8 mouse cellular contexts compared by ENCODE assay signal in the genomic region with DNA sequence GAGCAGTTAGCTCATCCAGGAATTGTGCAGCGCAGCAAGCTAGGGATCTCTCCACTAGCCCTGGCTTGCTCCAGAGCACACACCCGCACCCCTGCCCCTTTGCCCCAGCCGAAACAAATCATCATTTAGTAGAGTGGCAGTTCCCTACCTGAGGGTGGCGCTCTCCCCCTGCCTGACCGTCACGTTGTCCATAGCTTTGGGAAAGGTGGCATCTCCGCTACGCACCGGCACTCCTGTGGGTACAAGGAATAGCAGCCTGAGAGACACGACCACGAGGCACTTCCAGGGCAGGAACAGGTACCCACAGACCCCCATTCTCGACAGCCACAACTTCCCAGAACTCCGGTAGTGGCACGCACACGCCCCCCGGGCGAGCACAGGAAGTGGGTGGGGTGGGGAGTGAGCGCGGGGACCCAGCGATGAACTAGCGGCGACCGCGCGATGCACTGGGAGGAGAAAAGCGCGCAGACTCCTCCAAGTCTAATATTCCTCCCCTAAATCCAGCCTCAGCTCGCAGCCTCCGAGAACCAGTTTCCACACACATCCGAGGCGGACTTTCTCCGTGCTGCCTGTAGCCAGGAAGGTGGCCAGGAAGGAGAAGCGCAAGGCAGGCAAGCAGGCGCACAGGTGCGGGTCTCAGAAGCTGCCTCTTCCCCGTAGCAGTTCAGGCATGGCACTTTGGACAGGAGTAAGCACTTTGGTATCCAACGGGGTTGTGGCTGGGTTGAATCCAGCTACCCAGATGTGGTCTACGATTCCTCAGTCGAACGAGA.
DNase-seq lines count a peak whose midpoint lies in the region; ATAC-seq lines count a peak whose summit lies in the region.

No protein-coding gene starts in this region.

- no peak overlapping the region for H3K9ac ChIP-seq in liver, embryonic 15.5 days

- DNase-seq in adrenal gland, adult (ENCODE audit: inconsistent age in 2 of 2, low spot score in 1 of 2): peak; percentile 9 to 71
- DNase-seq in adrenal gland, adult 8-10 months: no peak
- peak; percentile 88 for DNase-seq in embryo, embryonic 10 days (ENCODE audit: low spot score)
- peak; percentile 78 for DNase-seq in heart, embryonic 10.5 days (ENCODE audit: low spot score)
- DNase-seq in layer of hippocampus, adult 18-20 months (ENCODE audit: low spot score in 2 of 2): peak; percentile 50 to 64
- DNase-seq in retina, postnatal 7 days (ENCODE audit: low read depth, low spot score): peak; percentile 57

- peaks cover 57% of the 10 kb centered on the region for H3K27me3 ChIP-seq in heart, embryonic 10.5 days (ENCODE audit: insufficient read depth, poor library complexity, severe bottlenecking)
- H3K27me3 ChIP-seq in liver, embryonic 15.5 days: peaks cover 39% of the 10 kb centered on the region

- H3K36me3 ChIP-seq in heart, embryonic 10.5 days: no peaks in the 10 kb centered on the region
- no peaks in the 10 kb centered on the region for H3K36me3 ChIP-seq in liver, embryonic 15.5 days (replicated peaks)

- peaks cover 8% of the 10 kb centered on the region; the same call in 1 of the 2 replicates for H3K4me1 ChIP-seq in heart, embryonic 10.5 days
- H3K4me1 ChIP-seq in liver, embryonic 15.5 days (replicated peaks): no peaks in the 10 kb centered on the region

- peak overlapping the region; percentile 83 for H3K27ac ChIP-seq in heart, embryonic 10.5 days
- H3K27ac ChIP-seq in liver, embryonic 15.5 days (replicated peaks): no peak overlapping the region

- H3K4me2 ChIP-seq in liver, embryonic 15.5 days: peak overlapping the region; percentile 40

- WGBS in heart, embryonic 10.5 days: under 1% methylated on average over 40 of the region's 40 CpGs
- WGBS in liver, embryonic 15.5 days (ENCODE audit: insufficient replicate concordance): under 1% methylated on average over 40 of the region's 40 CpGs

- H3K4me3 ChIP-seq in heart, embryonic 10.5 days: peak overlapping the region; percentile 72
- peak overlapping the region; percentile 15; the same call in 1 of the 2 replicates for H3K4me3 ChIP-seq in liver, embryonic 15.5 days (replicated peaks)

- H3K9me3 ChIP-seq in heart, embryonic 10.5 days: no peaks in the 10 kb centered on the region
- no peaks in the 10 kb centered on the region for H3K9me3 ChIP-seq in liver, embryonic 15.5 days (replicated peaks)

- ATAC-seq in liver, embryonic 15.5 days (ENCODE audit: insufficient read depth): no peak
- ATAC-seq in megakaryocyte, adult 5-6 weeks (ENCODE audit: poor library complexity, severe bottlenecking): no peak
